Mouse (Mus musculus) neural tube, embryonic 15.5 days (tissue): ENCODE data around the gene Tescl. TPM values are rescaled to one million over a fixed set of nuclear protein-coding genes. Genes with fewer than 3 reads are reported as not detected.
A peak's percentile ranks its signal among the peaks of the same experiment; 100 is the strongest.

Experiments
- ATAC-seq: fragments of 200-750 bp; cut with Nextera tagmentation; 2 replicates; pipeline ENCODE4 v1.8.0; 2017; ENCODE audit warnings: mild to moderate bottlenecking, moderate TSS enrichment, moderate library complexity; ENCODE audit not compliant: low FRiP score
- H3K27ac ChIP-seq: fragments of 300-500 bp; sonication (generic); replicated peaks from 2 replicates; pipeline ENCODE4 v1.5.1; 2015; ENCODE audit warnings: mild to moderate bottlenecking, inconsistent platforms
- H3K27me3 ChIP-seq: fragments of 300-500 bp; sonication (generic); replicated peaks from 2 replicates; pipeline ENCODE4 v1.6.1; 2015; ENCODE audit warnings: inconsistent platforms
- H3K36me3 ChIP-seq: fragments of 300-500 bp; sonication (generic); 2 replicates; pipeline ENCODE4 v1.6.1; 2015; ENCODE audit warnings: inconsistent platforms
- H3K4me1 ChIP-seq: fragments of 300-500 bp; sonication (generic); 2 replicates; pipeline ENCODE4 v1.6.1; 2015; ENCODE audit warnings: inconsistent platforms
- H3K4me2 ChIP-seq: fragments of 300-500 bp; sonication (generic); 2 replicates; pipeline ENCODE4 v1.6.1; 2015; ENCODE audit warnings: inconsistent platforms, mild to moderate bottlenecking, moderate library complexity
- H3K4me3 ChIP-seq: fragments of 300-500 bp; sonication (generic); replicated peaks from 2 replicates; pipeline ENCODE4 v1.5.1; 2015; ENCODE audit warnings: mild to moderate bottlenecking, inconsistent platforms
- H3K9ac ChIP-seq: fragments of 300-500 bp; sonication (generic); replicated peaks from 2 replicates; pipeline ENCODE4 v1.6.1; 2015; ENCODE audit warnings: mild to moderate bottlenecking, inconsistent platforms
- H3K9me3 ChIP-seq: fragments of 300-500 bp; sonication (generic); replicated peaks from 2 replicates; pipeline ENCODE4 v1.6.1; 2016; ENCODE audit warnings: inconsistent platforms
- WGBS: fragments of 180-500 bp; shearing (Covaris S2); methylation state at CpG from one replicate; pipeline ENCODE4 v1.1.7; 2015; ENCODE audit warnings: mixed read lengths; 5-methylcytosine and 5-hydroxymethylcytosine counted together
- polyA plus RNA-seq: library from polyadenylated mRNA; unstranded; fragments of >200 nt; fragmentation: Nextera tagmentation; extraction: Ambion mirVana; gene quantifications from 2 replicates; pipeline ENCODE4 v1.2.1, GENCODE M21; 2015

Tescl gene
- polyA plus RNA-seq, 1 experiment from 2014 or later: 0.24 TPM

- Histone ChIP-seq H3K4me3 (no peak overlapping the region), H3K9ac (no peak overlapping the region), H3K27ac (no peak overlapping the region), H3K9me3 (no peaks in the 10 kb centered on the region), H3K4me2 (no peak overlapping the region), H3K36me3 (no peaks in the 10 kb centered on the region), H3K27me3 (0 out of 2 replicates have a peak, but pooled peaks cover 2% of the 10 kb centered on the region), H3K4me1 (peaks cover 7% of the 10 kb centered on the region; the same call in 1 of the 2 replicates)
- no peak for ATAC-seq
- WGBS: 70% methylated on average over 3 of the region's 3 CpGs
Measured at GRCm38 (mm10) chr7:24371809-24372145, 38.0 kb upstream of the Tescl start.

GRCm38 (mm10) chr7:24371012-24371808 lies 37.5 kb upstream of the Tescl start:
- Histone ChIP-seq H3K4me3 (no peak overlapping the region), H3K27ac (no peak overlapping the region), H3K4me1 (peaks cover 7% of the 10 kb centered on the region; the same call in 1 of the 2 replicates), H3K27me3 (no peaks in the 10 kb centered on the region), H3K9me3 (no peaks in the 10 kb centered on the region), H3K36me3 (no peaks in the 10 kb centered on the region), H3K9ac (no peak overlapping the region), H3K4me2 (peak overlapping the region; percentile 11; the same call in 1 of the 2 replicates)
- 79% methylated on average over 6 of the region's 7 CpGs for WGBS
- ATAC-seq: no peak

- Histone ChIP-seq H3K4me1 (peaks cover 7% of the 10 kb centered on the region; the same call in 1 of the 2 replicates), H3K4me3 (no peak within 1 kb of the TSS), H3K27me3 (no peaks in the 10 kb centered on the region), H3K9ac (no peak within 1 kb of the TSS), H3K27ac (no peak within 1 kb of the TSS), H3K4me2 (peak within 1 kb of the TSS; percentile 11), H3K36me3 (no peaks in the 10 kb centered on the region), H3K9me3 (no peaks in the 10 kb centered on the region)
- WGBS: 45% methylated on average over 23 of the region's 23 CpGs
- no peak for ATAC-seq
Measured at GRCm38 (mm10) chr7:24369731-24370541, 36.2 kb upstream of the Tescl start, which contains the start of gene Kcnn4. TSS of gene Kcnn4 (plus strand) at chr7:24370263.

- ATAC-seq: no peak
- H3K4me2 ChIP-seq: no peak overlapping the region
- H3K27ac ChIP-seq: no peak overlapping the region
- H3K36me3 ChIP-seq: no peaks in the 10 kb centered on the region
- H3K9ac ChIP-seq: no peak overlapping the region
- no peaks in the 10 kb centered on the region for H3K9me3 ChIP-seq
- no peaks in the 10 kb centered on the region for H3K27me3 ChIP-seq
- H3K4me1 ChIP-seq: peaks cover 7% of the 10 kb centered on the region; the same call in 1 of the 2 replicates
- H3K4me3 ChIP-seq: no peak overlapping the region
- 91% methylated on average over 7 of the region's 7 CpGs for WGBS
Measured at GRCm38 (mm10) chr7:24368946-24369345, 35.2 kb upstream of the Tescl start.

GRCm38 (mm10) chr7:24368226-24368625 lies 34.5 kb upstream of the Tescl start:
- H3K36me3 ChIP-seq: no peaks in the 10 kb centered on the region
- H3K27ac ChIP-seq: no peak overlapping the region
- no peaks in the 10 kb centered on the region for H3K27me3 ChIP-seq
- WGBS: 72% methylated on average over 4 of the region's 4 CpGs
- no peak overlapping the region for H3K4me2 ChIP-seq
- no peaks in the 10 kb centered on the region for H3K9me3 ChIP-seq
- peaks cover 2% of the 10 kb centered on the region; the same call in 1 of the 2 replicates for H3K4me1 ChIP-seq
- H3K9ac ChIP-seq: no peak overlapping the region
- H3K4me3 ChIP-seq: no peak overlapping the region
- no peak for ATAC-seq

- H3K4me1 ChIP-seq: no peaks in the 10 kb centered on the region
- H3K9ac ChIP-seq: no peak overlapping the region
- H3K36me3 ChIP-seq: no peaks in the 10 kb centered on the region
- no peak overlapping the region for H3K4me3 ChIP-seq
- H3K27me3 ChIP-seq: no peaks in the 10 kb centered on the region
- WGBS: 80% methylated on average over 14 of the region's 15 CpGs
- no peak overlapping the region for H3K27ac ChIP-seq
- H3K4me2 ChIP-seq: no peak overlapping the region
- no peak for ATAC-seq
- no peaks in the 10 kb centered on the region for H3K9me3 ChIP-seq
Measured at GRCm38 (mm10) chr7:24366716-24367632, 33.2 kb upstream of the Tescl start.

- Histone ChIP-seq H3K4me2 (no peak overlapping the region), H3K27me3 (no peaks in the 10 kb centered on the region; the same call in 1 of the 2 replicates), H3K27ac (no peak overlapping the region), H3K9ac (no peak overlapping the region), H3K9me3 (no peaks in the 10 kb centered on the region), H3K4me3 (no peak overlapping the region), H3K36me3 (no peaks in the 10 kb centered on the region), H3K4me1 (no peaks in the 10 kb centered on the region)
- 82% methylated on average over 5 of the region's 5 CpGs for WGBS
- no peak for ATAC-seq
Measured at GRCm38 (mm10) chr7:24365258-24366014, 31.7 kb upstream of the Tescl start.

- Histone ChIP-seq H3K4me3 (no peak overlapping the region), H3K9ac (no peak overlapping the region), H3K9me3 (no peaks in the 10 kb centered on the region), H3K27ac (no peak overlapping the region), H3K36me3 (no peaks in the 10 kb centered on the region), H3K4me1 (no peaks in the 10 kb centered on the region), H3K4me2 (no peak overlapping the region), H3K27me3 (no peaks in the 10 kb centered on the region; the same call in 1 of the 2 replicates)
- 26% methylated on average over 10 of the region's 10 CpGs for WGBS
- peak; percentile 75; the same call in 1 of the 2 replicates for ATAC-seq
Measured at GRCm38 (mm10) chr7:24364827-24365226, 31.1 kb upstream of the Tescl start.

GRCm38 (mm10) chr7:24363228-24363627 lies 29.5 kb upstream of the Tescl start:
- WGBS: 26% methylated on average over 7 of the region's 7 CpGs
- H3K9ac ChIP-seq: no peak overlapping the region
- no peak overlapping the region for H3K27ac ChIP-seq
- no peak for ATAC-seq
- no peaks in the 10 kb centered on the region for H3K4me1 ChIP-seq
- no peaks in the 10 kb centered on the region for H3K9me3 ChIP-seq
- H3K36me3 ChIP-seq: no peaks in the 10 kb centered on the region
- H3K4me3 ChIP-seq: no peak overlapping the region
- H3K4me2 ChIP-seq: no peak overlapping the region
- H3K27me3 ChIP-seq: no peaks in the 10 kb centered on the region; the same call in 1 of the 2 replicates

- Histone ChIP-seq H3K27ac (no peak overlapping the region), H3K27me3 (no peaks in the 10 kb centered on the region; the same call in 1 of the 2 replicates), H3K9me3 (no peaks in the 10 kb centered on the region), H3K4me2 (no peak overlapping the region), H3K4me3 (no peak overlapping the region), H3K9ac (no peak overlapping the region), H3K4me1 (no peaks in the 10 kb centered on the region), H3K36me3 (no peaks in the 10 kb centered on the region)
- 67% methylated on average over 4 of the region's 4 CpGs for WGBS
- ATAC-seq: no peak
Measured at GRCm38 (mm10) chr7:24361001-24361400, 27.3 kb upstream of the Tescl start.
